Mouse (Mus musculus) liver, embryonic 15.5 days (tissue): ENCODE results near the gene Ssc4d. TPM values are rescaled to one million over a fixed set of nuclear protein-coding genes. Genes with fewer than 3 reads are reported as not detected.
A peak's percentile ranks its signal among the peaks of the same experiment; 100 is the strongest.

Experiments
- ATAC-seq: fragments of 200-750 bp; cut with Nextera tagmentation; 2 replicates; pipeline ENCODE4 v1.8.0; 2017; ENCODE audit warnings: moderate number of reproducible peaks, mild to moderate bottlenecking, moderate library complexity; ENCODE audit not compliant: insufficient read depth
- H3K27ac ChIP-seq: fragments of 300-500 bp; sonication (generic); replicated peaks from 2 replicates; pipeline ENCODE4 v1.5.1; 2015; ENCODE audit warnings: mild to moderate bottlenecking, inconsistent platforms
- H3K27me3 ChIP-seq: fragments of 300-500 bp; sonication (generic); 2 replicates; pipeline ENCODE4 v1.6.1; 2015; ENCODE audit warnings: mild to moderate bottlenecking, inconsistent platforms
- H3K36me3 ChIP-seq: fragments of 300-500 bp; sonication (generic); replicated peaks from 2 replicates; pipeline ENCODE4 v1.6.1; 2015; ENCODE audit warnings: moderate library complexity, mild to moderate bottlenecking, inconsistent platforms
- H3K4me1 ChIP-seq: fragments of 300-500 bp; sonication (generic); replicated peaks from 2 replicates; pipeline ENCODE4 v1.6.1; 2015; ENCODE audit warnings: inconsistent platforms
- H3K4me2 ChIP-seq: fragments of 300-500 bp; sonication (generic); 2 replicates; pipeline ENCODE4 v1.6.1; 2015; ENCODE audit warnings: moderate library complexity, mild to moderate bottlenecking, inconsistent platforms
- H3K4me3 ChIP-seq: fragments of 300-500 bp; sonication (generic); replicated peaks from 2 replicates; pipeline ENCODE4 v1.5.1; 2015; ENCODE audit warnings: mild to moderate bottlenecking, inconsistent platforms
- H3K9ac ChIP-seq: fragments of 300-500 bp; sonication (generic); 2 replicates; pipeline ENCODE4 v1.6.1; 2015; ENCODE audit warnings: moderate library complexity, mild to moderate bottlenecking, inconsistent platforms
- H3K9me3 ChIP-seq: fragments of 300-500 bp; sonication (generic); replicated peaks from 2 replicates; pipeline ENCODE4 v1.6.1; 2016; ENCODE audit warnings: inconsistent platforms
- WGBS: fragments of 180-500 bp; shearing (Covaris S2); methylation state at CpG from one replicate; pipeline ENCODE4 v1.1.7; 2015; ENCODE audit warnings: mixed read lengths; ENCODE audit not compliant: insufficient replicate concordance; 5-methylcytosine and 5-hydroxymethylcytosine counted together
- polyA plus RNA-seq: library from polyadenylated mRNA; unstranded; fragments of >200 nt; fragmentation: Nextera tagmentation; extraction: Ambion mirVana; gene quantifications from 2 replicates; pipeline ENCODE4 v1.2.1, GENCODE M21; 2015

Gene Ssc4d
- polyA plus RNA-seq, 1 experiment from 2014 or later = 1.8 TPM

DNA sequence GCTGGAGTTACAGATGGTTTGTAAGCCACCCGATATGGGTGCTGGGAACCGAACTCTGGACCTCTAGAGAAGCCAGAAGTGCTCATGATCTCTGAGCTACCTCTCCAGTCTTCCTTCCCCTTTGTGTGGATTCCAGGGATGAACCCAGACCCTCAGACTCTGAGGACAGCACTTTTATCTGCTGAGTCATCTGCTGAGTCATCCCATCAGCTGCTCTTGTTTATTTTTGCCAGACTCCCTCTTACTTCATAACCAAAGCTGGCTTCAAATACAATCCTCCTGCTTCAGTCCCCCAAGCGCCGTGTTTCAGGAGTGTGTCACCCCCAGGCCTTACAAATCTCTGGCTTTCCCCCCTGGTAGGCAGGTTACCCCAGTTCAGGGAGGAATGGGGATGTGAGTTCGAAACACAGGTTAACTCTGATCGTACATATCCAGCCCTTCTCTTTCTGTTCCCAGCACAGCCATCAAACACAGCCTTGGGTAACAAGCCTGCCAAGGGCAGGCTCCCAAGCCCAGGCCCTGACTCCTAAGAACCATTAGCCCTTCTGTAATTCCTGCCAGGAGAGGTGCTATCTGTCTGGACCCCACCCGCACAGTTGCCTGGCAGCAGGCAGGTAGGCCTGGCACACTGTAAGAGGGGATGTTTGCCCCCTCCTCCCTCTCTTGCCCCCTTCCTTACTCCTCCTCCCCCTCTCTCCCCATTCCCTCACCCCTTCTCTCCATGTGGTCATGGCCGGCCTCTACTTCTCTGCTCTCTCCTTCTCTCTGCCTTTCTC lies 1.8 kb upstream of the Ssc4d start:
- Histone ChIP-seq H3K4me3 (no peak overlapping the region), H3K9me3 (no peaks in the 10 kb centered on the region), H3K36me3 (no peaks in the 10 kb centered on the region), H3K4me1 (peaks cover 8% of the 10 kb centered on the region), H3K9ac (no peak overlapping the region), H3K27me3 (no peaks in the 10 kb centered on the region), H3K27ac (peak overlapping the region; percentile 53), H3K4me2 (no peak overlapping the region)
- WGBS = 77% methylated on average over 8 of the region's 8 CpGs
- ATAC-seq = peak; percentile 48

GRCm38 (mm10) chr5:135971876-135972275 lies 2.5 kb downstream of the Ssc4d start:
- Histone ChIP-seq H3K9ac (no peak overlapping the region), H3K9me3 (no peaks in the 10 kb centered on the region), H3K4me1 (peaks cover 8% of the 10 kb centered on the region), H3K36me3 (no peaks in the 10 kb centered on the region), H3K4me2 (no peak overlapping the region), H3K4me3 (no peak overlapping the region), H3K27ac (no peak overlapping the region), H3K27me3 (no peaks in the 10 kb centered on the region)
- WGBS = 60% methylated on average over 7 of the region's 7 CpGs
- no peak for ATAC-seq

GRCm38 (mm10) chr5:135970247-135970646 lies 4.1 kb downstream of the Ssc4d start:
- ATAC-seq = no peak
- no peaks in the 10 kb centered on the region for H3K36me3 ChIP-seq
- no peak overlapping the region for H3K27ac ChIP-seq
- WGBS = 75% methylated on average over 6 of the region's 6 CpGs
- no peak overlapping the region for H3K4me3 ChIP-seq
- peaks cover 7% of the 10 kb centered on the region for H3K4me1 ChIP-seq
- no peaks in the 10 kb centered on the region for H3K9me3 ChIP-seq
- no peak overlapping the region for H3K9ac ChIP-seq
- no peak overlapping the region for H3K4me2 ChIP-seq
- peaks cover 9% of the 10 kb centered on the region; the same call in 1 of the 2 replicates for H3K27me3 ChIP-seq

GRCm38 (mm10) chr5:135968781-135969180 lies 5.5 kb downstream of the Ssc4d start:
- Histone ChIP-seq H3K4me2 (no peak overlapping the region), H3K27ac (no peak overlapping the region), H3K4me1 (peaks cover 7% of the 10 kb centered on the region), H3K4me3 (no peak overlapping the region), H3K36me3 (no peaks in the 10 kb centered on the region), H3K9ac (no peak overlapping the region), H3K27me3 (peaks cover 10% of the 10 kb centered on the region; the same call in 1 of the 2 replicates), H3K9me3 (no peaks in the 10 kb centered on the region)
- 27% methylated on average over 1 of the region's 1 CpGs for WGBS
- no peak for ATAC-seq

- Histone ChIP-seq H3K4me1 (peaks cover 20% of the 10 kb centered on the region), H3K9me3 (no peaks in the 10 kb centered on the region), H3K36me3 (no peaks in the 10 kb centered on the region), H3K4me2 (no peak overlapping the region), H3K27ac (no peak overlapping the region), H3K4me3 (no peak overlapping the region), H3K27me3 (peaks cover 10% of the 10 kb centered on the region; the same call in 1 of the 2 replicates), H3K9ac (no peak overlapping the region)
- 43% methylated on average over 9 of the region's 9 CpGs for WGBS
- no peak for ATAC-seq
Measured at GRCm38 (mm10) chr5:135966866-135967265, 7.5 kb downstream of the Ssc4d start.

- Histone ChIP-seq H3K9ac (no peak overlapping the region), H3K27me3 (peaks cover 10% of the 10 kb centered on the region; the same call in 1 of the 2 replicates), H3K9me3 (no peaks in the 10 kb centered on the region), H3K4me2 (peak overlapping the region; percentile 41), H3K4me1 (peaks cover 34% of the 10 kb centered on the region), H3K27ac (no peak overlapping the region), H3K4me3 (0 out of 2 replicates have a peak overlapping the region, but pooled peaks have one; percentile 1), H3K36me3 (no peaks in the 10 kb centered on the region)
- 28% methylated on average over 24 of the region's 24 CpGs for WGBS
- no peak for ATAC-seq
Measured at GRCm38 (mm10) chr5:135965501-135965930, 8.8 kb downstream of the Ssc4d start.

DNA sequence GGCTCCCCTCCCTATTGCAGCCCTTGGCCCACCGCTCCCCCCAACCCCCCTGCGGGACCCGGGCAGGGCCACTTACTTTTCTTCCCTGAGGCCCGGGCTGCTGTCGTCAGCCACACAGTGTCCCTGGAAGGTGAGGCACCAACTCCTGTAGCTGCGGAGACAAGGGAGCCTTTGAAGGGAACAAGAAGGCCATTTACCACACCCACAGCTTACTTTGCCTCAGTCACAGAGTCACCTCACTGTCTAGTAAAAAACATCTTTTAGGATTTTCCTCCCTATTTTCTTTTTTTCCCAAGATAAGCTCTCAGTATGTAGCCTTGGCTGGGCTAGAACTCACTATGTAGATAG lies 11.1 kb downstream of the Ssc4d start:
- H3K9ac ChIP-seq = peak overlapping the region; percentile 86
- H3K4me1 ChIP-seq = peaks cover 56% of the 10 kb centered on the region

GRCm38 (mm10) chr5:135962492-135963279 lies 11.6 kb downstream of the Ssc4d start:
- peaks cover 10% of the 10 kb centered on the region; the same call in 1 of the 2 replicates for H3K27me3 ChIP-seq
- no peaks in the 10 kb centered on the region for H3K9me3 ChIP-seq
- H3K27ac ChIP-seq = peak overlapping the region; percentile 100
- WGBS = under 1% methylated on average over 64 of the region's 64 CpGs
- peaks cover 61% of the 10 kb centered on the region for H3K4me1 ChIP-seq
- peak overlapping the region; percentile 72 for H3K4me3 ChIP-seq
- peak; percentile 92 for ATAC-seq
- no peaks in the 10 kb centered on the region for H3K36me3 ChIP-seq
- peak overlapping the region; percentile 86 for H3K9ac ChIP-seq
- H3K4me2 ChIP-seq = peak overlapping the region; percentile 100

More for the DNA sequence above, 11.1 kb downstream of the Ssc4d start:
- Histone ChIP-seq H3K4me3 (peak overlapping the region; percentile 72), H3K4me2 (peak overlapping the region; percentile 100), H3K27ac (peak overlapping the region; percentile 100), H3K9me3 (no peaks in the 10 kb centered on the region), H3K36me3 (no peaks in the 10 kb centered on the region), H3K27me3 (peaks cover 10% of the 10 kb centered on the region; the same call in 1 of the 2 replicates)
- no peak for ATAC-seq
- 11% methylated on average over 6 of the region's 6 CpGs for WGBS

- no peaks in the 10 kb centered on the region for H3K9me3 ChIP-seq
- peak overlapping the region; percentile 72 for H3K4me3 ChIP-seq
- peaks cover 10% of the 10 kb centered on the region; the same call in 1 of the 2 replicates for H3K27me3 ChIP-seq
- peaks cover 64% of the 10 kb centered on the region for H3K4me1 ChIP-seq
- peak overlapping the region; percentile 86 for H3K9ac ChIP-seq
- peak overlapping the region; percentile 100 for H3K27ac ChIP-seq
- H3K36me3 ChIP-seq = no peaks in the 10 kb centered on the region
- no peak; the same call in 1 of the 2 replicates for ATAC-seq
- WGBS = under 1% methylated on average over 11 of the region's 11 CpGs
- H3K4me2 ChIP-seq = peak overlapping the region; percentile 100
Measured at GRCm38 (mm10) chr5:135962125-135962491, 12.2 kb downstream of the Ssc4d start.

- Histone ChIP-seq H3K4me2 (peak overlapping the region; percentile 100), H3K36me3 (no peaks in the 10 kb centered on the region), H3K9me3 (no peaks in the 10 kb centered on the region), H3K4me3 (peak overlapping the region; percentile 72), H3K27me3 (peaks cover 9% of the 10 kb centered on the region; the same call in 1 of the 2 replicates), H3K4me1 (peaks cover 75% of the 10 kb centered on the region), H3K9ac (peak overlapping the region; percentile 86), H3K27ac (peak overlapping the region; percentile 100)
- no peak for ATAC-seq
- 86% methylated on average over 15 of the region's 15 CpGs for WGBS
Measured at GRCm38 (mm10) chr5:135960909-135961635, 13.3 kb downstream of the Ssc4d start.
